8 mouse cellular contexts compared by ENCODE assay signal in genomic region chr19:10101341-10102053, GRCm38 (mm10). TPM values are rescaled to one million over a fixed set of nuclear protein-coding genes. Genes with fewer than 3 reads are reported as not detected.
A peak's percentile ranks its signal among the peaks of the same experiment; 100 is the strongest.
DNase-seq lines count a peak whose midpoint lies in the region; ATAC-seq and TF ChIP-seq lines count a peak whose summit lies in the region.

TSS of gene Fads2 (minus strand) at chr19:10101746.

- H3K9me3 ChIP-seq in heart, embryonic 11.5 days (replicated peaks; ENCODE audit: control insufficient read depth, low read length), result no peaks in the 10 kb centered on the region
- no peaks in the 10 kb centered on the region for H3K9me3 ChIP-seq in kidney, postnatal 0 days (replicated peaks; ENCODE audit: low read length)
- H3K9me3 ChIP-seq in stomach, embryonic 15.5 days, result no peaks in the 10 kb centered on the region

- H3K9ac ChIP-seq in heart, embryonic 11.5 days (ENCODE audit: low read depth, low read length), result peak within 1 kb of the TSS; percentile 89
- H3K9ac ChIP-seq in kidney, postnatal 0 days (ENCODE audit: low read depth, low read length), result peak within 1 kb of the TSS; percentile 69
- peak within 1 kb of the TSS; percentile 91 for H3K9ac ChIP-seq in liver, adult 2 months (ENCODE audit: low read depth, low read length)
- H3K9ac ChIP-seq in stomach, embryonic 15.5 days, result peak within 1 kb of the TSS; percentile 73

- peak; percentile 65 for ATAC-seq in erythroblast, adult 5-6 weeks (replicated peaks; ENCODE audit: low FRiP score, poor library complexity, severe bottlenecking)
- peak; percentile 86 for ATAC-seq in heart, embryonic 11.5 days (replicated peaks; ENCODE audit: insufficient number of reproducible peaks, low FRiP score, low TSS enrichment)
- peak; percentile 92 for ATAC-seq in kidney, postnatal 0 days (replicated peaks; ENCODE audit: low FRiP score, low read depth)
- ATAC-seq in stomach, embryonic 15.5 days (ENCODE audit: insufficient read depth, low FRiP score, low read depth), result peak; percentile 92

- no peaks in the 10 kb centered on the region for H3K36me3 ChIP-seq in heart, embryonic 11.5 days (ENCODE audit: control insufficient read depth, insufficient read depth, low read length)
- no peaks in the 10 kb centered on the region for H3K36me3 ChIP-seq in kidney, postnatal 0 days (ENCODE audit: insufficient read depth, low read length)
- H3K36me3 ChIP-seq in liver, adult 2 months (ENCODE audit: control insufficient read depth, insufficient read depth, low read length), result peaks cover 26% of the 10 kb centered on the region
- no peaks in the 10 kb centered on the region for H3K36me3 ChIP-seq in stomach, embryonic 15.5 days

- peak; percentile 15; the same call in 1 of the 2 replicates for TF ChIP-seq CTCF in kidney, postnatal 0 days (IDR thresholded peaks at IDR 0.05; ENCODE audit: low read depth)
- TF ChIP-seq CTCF in liver, adult 2 months (IDR thresholded peaks at IDR 0.05; ENCODE audit: low read depth, low read length), result peak; percentile 23; the same call in 1 of the 2 replicates

- TF ChIP-seq POLR2A in liver, adult 2 months (IDR thresholded peaks at IDR 0.05; ENCODE audit: extremely low read depth, insufficient read depth, low read length), result peak; percentile 99

- H3K79me2 ChIP-seq in liver, adult 2 months (ENCODE audit: control insufficient read depth, insufficient read depth, low read length), result peaks cover 28% of the 10 kb centered on the region; the same call in 1 of the 2 replicates

- peak; percentile 98 for DNase-seq in 3134 (ENCODE audit: extremely low read depth, insufficient read length, low spot score)
- peak; percentile 93 for DNase-seq in brain, adult 2 months (ENCODE audit: low read depth, low spot score)
- peak; percentile 96 for DNase-seq in kidney, postnatal 0 days (ENCODE audit: low spot score)
- peak; percentile 95 for DNase-seq in liver, adult 2 months (ENCODE audit: extremely low read depth, low read depth, low spot score)
- DNase-seq in naive thymus-derived CD4-positive, alpha-beta T cell, adult 2 months (ENCODE audit: low read depth), result peak; percentile 5

- peaks cover 13% of the 10 kb centered on the region for H3K4me1 ChIP-seq in heart, embryonic 11.5 days (ENCODE audit: control insufficient read depth, insufficient read depth, low read length)
- peaks cover 12% of the 10 kb centered on the region for H3K4me1 ChIP-seq in kidney, postnatal 0 days (replicated peaks; ENCODE audit: insufficient read depth, low read length)
- H3K4me1 ChIP-seq in liver, adult 2 months (ENCODE audit: control insufficient read depth, insufficient read depth, low read length), result peaks cover 31% of the 10 kb centered on the region
- peaks cover 6% of the 10 kb centered on the region for H3K4me1 ChIP-seq in stomach, embryonic 15.5 days

- WGBS in heart, embryonic 11.5 days (ENCODE audit: insufficient replicate concordance), result under 1% methylated on average over 57 of the region's 57 CpGs
- WGBS in kidney, postnatal 0 days, result under 1% methylated on average over 55 of the region's 57 CpGs
- under 1% methylated on average over 56 of the region's 57 CpGs for WGBS in liver, adult 2 months
- WGBS in stomach, embryonic 15.5 days, result under 1% methylated on average over 52 of the region's 57 CpGs

- H3K27ac ChIP-seq in heart, embryonic 11.5 days (ENCODE audit: low read depth, low read length), result peak within 1 kb of the TSS; percentile 79
- peak within 1 kb of the TSS; percentile 87 for H3K27ac ChIP-seq in kidney, postnatal 0 days
- peak within 1 kb of the TSS; percentile 93 for H3K27ac ChIP-seq in liver, adult 2 months (replicated peaks; ENCODE audit: insufficient read depth, low read depth, low read length)
- H3K27ac ChIP-seq in stomach, embryonic 15.5 days, result peak within 1 kb of the TSS; percentile 95

- H3K4me2 ChIP-seq in heart, embryonic 11.5 days, result peak within 1 kb of the TSS; percentile 70
- H3K4me2 ChIP-seq in kidney, postnatal 0 days (ENCODE audit: low read length), result peak within 1 kb of the TSS; percentile 86
- H3K4me2 ChIP-seq in stomach, embryonic 15.5 days, result peak within 1 kb of the TSS; percentile 64

- no peaks in the 10 kb centered on the region for H3K27me3 ChIP-seq in heart, embryonic 11.5 days (ENCODE audit: control insufficient read depth, insufficient read depth, low read length)
- H3K27me3 ChIP-seq in kidney, postnatal 0 days (ENCODE audit: insufficient read depth, low read length), result no peaks in the 10 kb centered on the region
- no peaks in the 10 kb centered on the region for H3K27me3 ChIP-seq in liver, adult 2 months (ENCODE audit: control insufficient read depth, insufficient read depth, low read length)
- no peaks in the 10 kb centered on the region for H3K27me3 ChIP-seq in stomach, embryonic 15.5 days (replicated peaks)

- H3K4me3 ChIP-seq in heart, embryonic 11.5 days (ENCODE audit: low read depth, low read length), result peak within 1 kb of the TSS; percentile 81
- peak within 1 kb of the TSS; percentile 65 for H3K4me3 ChIP-seq in kidney, postnatal 0 days (replicated peaks; ENCODE audit: low read depth, low read length)
- H3K4me3 ChIP-seq in liver, adult 2 months (ENCODE audit: insufficient read depth, low read depth, low read length), result peak within 1 kb of the TSS; percentile 84
- H3K4me3 ChIP-seq in stomach, embryonic 15.5 days (replicated peaks), result peak within 1 kb of the TSS; percentile 76

RNA-seq across cellular contexts. Expression of gene Fads2, which starts in this region (rescaled TPM):
- total RNA-seq in erythroblast, adult 5-6 weeks (2015; ENCODE audit: low replicate concordance), result 5.2 and 9.0 TPM in 2 replicates
- 4.6 and 5.8 TPM in 2 replicates for total RNA-seq in erythroblast, adult 5-6 weeks (2017; ENCODE audit: low replicate concordance)
- 27.1 and 31.1 TPM in 2 replicates for polyA plus RNA-seq in heart, embryonic 11.5 days (2014; fragmentation: Nextera tagmentation; extraction: Ambion mirVana)
- polyA plus RNA-seq in kidney, postnatal 0 days (2015; fragmentation: Nextera tagmentation; extraction: Ambion mirVana), result 37.1 and 38.2 TPM in 2 replicates
- 284 and 293 TPM in 2 replicates for total RNA-seq in liver, adult 2 months (2014; rRNA removed)
- polyA plus RNA-seq in liver, adult 2 months (2012; rRNA removed), result 586 and 618 TPM in 2 replicates
- polyA plus RNA-seq in stomach, embryonic 15.5 days (2015; fragmentation: Nextera tagmentation; extraction: Ambion mirVana), result 125 and 139 TPM in 2 replicates

Comparison
In these comparisons a context has a peak if more than half of its experiments do, and no peak if none do; other contexts are left out.
1. Peak in every context shown above with its lines: DNase-seq, ATAC-seq, H3K4me3 ChIP-seq and H3K27ac ChIP-seq.
2. RNA of gene Fads2 (total RNA-seq): 284 to 293 TPM in liver, adult 2 months; 4.6 to 9.0 TPM in erythroblast, adult 5-6 weeks; every median in the first group is over 10 times any median in the second.
3. DNase-seq: peak in every context shown above with its lines; median percentile 98 in 3134; 96 in kidney, postnatal 0 days; 95 in liver, adult 2 months; 93 in brain, adult 2 months; 5 in naive thymus-derived CD4-positive, alpha-beta T cell, adult 2 months.